Mouse (Mus musculus): ENCODE data around the gene Ryr1.
"Not testable (repeated sequence)": the region's sequence is repeated elsewhere in the genome, so short reads cannot be mapped to it uniquely, and the experiment has no call there.

Gene Ryr1

GRCm38 (mm10) chr7:29144006-29144405 is 19.0 kb upstream of the Ryr1 start:
- DNase-seq = no peak

GRCm38 (mm10) chr7:29141416-29141815 is 16.4 kb upstream of the Ryr1 start:
- no peak for DNase-seq

- DNase-seq = not testable (repeated sequence)
These were observed 14.3 kb upstream of the Ryr1 start for GRCm38 (mm10) chr7:29139237-29139636.

GRCm38 (mm10) chr7:29137429-29137828 is 12.4 kb upstream of the Ryr1 start:
- DNase-seq = no peak

- no peak for DNase-seq
These were observed 9.9 kb upstream of the Ryr1 start, which contains the start of gene Rasgrp4 for GRCm38 (mm10) chr7:29134693-29135386. Rasgrp4 (plus strand) TSS chr7:29134851.

- DNase-seq = no peak
These were observed 9.3 kb upstream of the Ryr1 start for GRCm38 (mm10) chr7:29134230-29134629.

- no peak for DNase-seq
These were observed 3.7 kb upstream of the Ryr1 start for GRCm38 (mm10) chr7:29128725-29129124.

GRCm38 (mm10) chr7:29126173-29126915 is 1.4 kb upstream of the Ryr1 start:
- DNase-seq = peak; percentile 32 to 53

GRCm38 (mm10) chr7:29123531-29124358 is 1.2 kb downstream of the Ryr1 start:
- DNase-seq = no peak

GRCm38 (mm10) chr7:29122821-29123220 is 2.2 kb downstream of the Ryr1 start:
- DNase-seq = no peak

GRCm38 (mm10) chr7:29119526-29119925 is 5.5 kb downstream of the Ryr1 start:
- no peak for DNase-seq

- no peak for DNase-seq
These were observed 6.7 kb downstream of the Ryr1 start for GRCm38 (mm10) chr7:29118142-29118851.

GRCm38 (mm10) chr7:29108992-29109955 is 15.7 kb downstream of the Ryr1 start:
- peak; percentile 11 to 15 for DNase-seq

GRCm38 (mm10) chr7:29101286-29102017 is 23.5 kb downstream of the Ryr1 start:
- DNase-seq = no peak

- DNase-seq = no peak
These were observed 27.8 kb downstream of the Ryr1 start for GRCm38 (mm10) chr7:29097131-29097530.

- DNase-seq = no peak
These were observed 36.2 kb downstream of the Ryr1 start for GRCm38 (mm10) chr7:29088817-29089216.

GRCm38 (mm10) chr7:29086902-29087301 is 38.1 kb downstream of the Ryr1 start:
- no peak for DNase-seq

GRCm38 (mm10) chr7:29085981-29086380 is 39.0 kb downstream of the Ryr1 start:
- no peak for DNase-seq

GRCm38 (mm10) chr7:29084411-29084810 is 40.6 kb downstream of the Ryr1 start:
- no peak for DNase-seq

- DNase-seq = no peak
These were observed 45.5 kb downstream of the Ryr1 start for GRCm38 (mm10) chr7:29079419-29079950.

Measured in cerebellum, adult 18-20 months (tissue).